Mouse (Mus musculus) midbrain, embryonic 13.5 days (tissue): ENCODE data around the gene Gm5152. TPM values are rescaled to one million over a fixed set of nuclear protein-coding genes. Genes with fewer than 3 reads are reported as not detected.
"Not testable (repeated sequence)": the region's sequence is repeated elsewhere in the genome, so short reads cannot be mapped to it uniquely, and the experiment has no call there.

Experiments used
- ATAC-seq: fragments of 200-750 bp; cut with Nextera tagmentation; 2 replicates; pipeline ENCODE4 v1.8.0; 2017; ENCODE audit warnings: mild to moderate bottlenecking, moderate TSS enrichment, moderate library complexity
- H3K27ac ChIP-seq: fragments of 300-500 bp; sonication (generic); 2 replicates; pipeline ENCODE4 v1.5.1; 2015; ENCODE audit warnings: inconsistent platforms, mild to moderate bottlenecking, moderate library complexity
- H3K27me3 ChIP-seq: fragments of 300-500 bp; sonication (generic); 2 replicates; pipeline ENCODE4 v1.6.1; 2015; ENCODE audit warnings: mild to moderate bottlenecking, inconsistent platforms
- H3K36me3 ChIP-seq: fragments of 300-500 bp; sonication (generic); 2 replicates; pipeline ENCODE4 v1.6.1; 2015; ENCODE audit warnings: mild to moderate bottlenecking, inconsistent platforms
- H3K4me1 ChIP-seq: fragments of 300-500 bp; sonication (generic); replicated peaks from 2 replicates; pipeline ENCODE4 v1.6.1; 2015; ENCODE audit warnings: inconsistent platforms
- H3K4me2 ChIP-seq: fragments of 300-500 bp; sonication (generic); replicated peaks from 2 replicates; pipeline ENCODE4 v1.6.1; 2015; ENCODE audit warnings: moderate library complexity, mild to moderate bottlenecking, inconsistent platforms
- H3K4me3 ChIP-seq: fragments of 300-500 bp; sonication (generic); replicated peaks from 2 replicates; pipeline ENCODE4 v1.5.1; 2015; ENCODE audit warnings: mild to moderate bottlenecking, inconsistent platforms
- H3K9ac ChIP-seq: fragments of 300-500 bp; sonication (generic); replicated peaks from 2 replicates; pipeline ENCODE4 v1.6.1; 2015; ENCODE audit warnings: mild to moderate bottlenecking, inconsistent platforms
- H3K9me3 ChIP-seq: fragments of 300-500 bp; sonication (generic); 2 replicates; pipeline ENCODE4 v1.6.1; 2016; ENCODE audit warnings: mild to moderate bottlenecking, inconsistent platforms
- WGBS: fragments of 180-500 bp; shearing (Covaris S2); methylation state at CpG from one replicate; pipeline ENCODE4 v1.1.7; 2015; 5-methylcytosine and 5-hydroxymethylcytosine counted together
- polyA plus RNA-seq: library from polyadenylated mRNA; unstranded; fragments of >200 nt; fragmentation: Nextera tagmentation; extraction: Ambion mirVana; gene quantifications from 2 replicates; pipeline ENCODE4 v1.2.1, GENCODE M21; 2015

Gene Gm5152
- not detected in 2 replicates for polyA plus RNA-seq

GRCm38 (mm10) chr5:10246426-10246825, at the start of gene Gm5152:
Gene Gm5152 (minus strand): TSS chr5:10246526.
- H3K4me1 ChIP-seq, result not testable (repeated sequence)

GRCm38 (mm10) chr5:10254768-10255167, 8.4 kb upstream of the Gm5152 start:
- not testable (repeated sequence) for H3K4me2 ChIP-seq, H3K27ac ChIP-seq, H3K36me3 ChIP-seq, H3K4me1 ChIP-seq, H3K9me3 ChIP-seq, H3K9ac ChIP-seq, H3K4me3 ChIP-seq, H3K27me3 ChIP-seq, ATAC-seq
- 94% methylated on average over 1 of the region's 1 CpGs for WGBS

More at GRCm38 (mm10) chr5:10246426-10246825, at the start of gene Gm5152:
- not testable (repeated sequence) for H3K9ac ChIP-seq, H3K9me3 ChIP-seq, ATAC-seq, H3K27ac ChIP-seq, H3K4me2 ChIP-seq, H3K27me3 ChIP-seq, H3K4me3 ChIP-seq, H3K36me3 ChIP-seq
- WGBS, result no CpG with 5 or more reads among the region's 1 CpGs

GRCm38 (mm10) chr5:10245770-10246169, 556 bp downstream of the Gm5152 start:
- H3K9ac ChIP-seq, ATAC-seq, H3K4me1 ChIP-seq: not testable (repeated sequence)

GRCm38 (mm10) chr5:10240436-10240835, 5.9 kb downstream of the Gm5152 start:
- H3K9me3 ChIP-seq, H3K27me3 ChIP-seq, H3K4me1 ChIP-seq, ATAC-seq, H3K27ac ChIP-seq, H3K9ac ChIP-seq, H3K4me3 ChIP-seq, H3K36me3 ChIP-seq, H3K4me2 ChIP-seq: not testable (repeated sequence)
- 95% methylated on average over 3 of the region's 3 CpGs for WGBS

More at GRCm38 (mm10) chr5:10245770-10246169, 556 bp downstream of the Gm5152 start:
- H3K27me3 ChIP-seq, H3K27ac ChIP-seq, H3K4me3 ChIP-seq, H3K36me3 ChIP-seq, H3K9me3 ChIP-seq, H3K4me2 ChIP-seq: not testable (repeated sequence)

GRCm38 (mm10) chr5:10220317-10220716, 26.0 kb downstream of the Gm5152 start:
- no peaks in the 10 kb centered on the region for H3K4me1 ChIP-seq
- no peak overlapping the region for H3K9ac ChIP-seq
- no peaks in the 10 kb centered on the region for H3K27me3 ChIP-seq
- no peak overlapping the region for H3K4me2 ChIP-seq
- no peak overlapping the region for H3K4me3 ChIP-seq
- no peak for ATAC-seq
- H3K27ac ChIP-seq, result no peak overlapping the region
- H3K36me3 ChIP-seq, result no peaks in the 10 kb centered on the region
- no peaks in the 10 kb centered on the region for H3K9me3 ChIP-seq

- Histone ChIP-seq H3K36me3 (no peaks in the 10 kb centered on the region), H3K4me3 (no peak overlapping the region), H3K27ac (no peak overlapping the region), H3K9ac (no peak overlapping the region), H3K4me1 (no peaks in the 10 kb centered on the region), H3K9me3 (no peaks in the 10 kb centered on the region), H3K4me2 (no peak overlapping the region), H3K27me3 (no peaks in the 10 kb centered on the region)
- ATAC-seq, result no peak
- 93% methylated on average over 1 of the region's 1 CpGs for WGBS
Measured at GRCm38 (mm10) chr5:10203067-10203466, 43.3 kb downstream of the Gm5152 start.

GRCm38 (mm10) chr5:10196880-10197279, 49.4 kb downstream of the Gm5152 start:
- no peak overlapping the region for H3K9ac ChIP-seq
- H3K4me3 ChIP-seq, result no peak overlapping the region
- WGBS, result 79% methylated on average over 1 of the region's 1 CpGs
- no peaks in the 10 kb centered on the region for H3K9me3 ChIP-seq
- no peak for ATAC-seq
- no peak overlapping the region for H3K27ac ChIP-seq
- H3K4me1 ChIP-seq, result no peaks in the 10 kb centered on the region
- H3K27me3 ChIP-seq, result no peaks in the 10 kb centered on the region
- H3K4me2 ChIP-seq, result no peak overlapping the region
- no peaks in the 10 kb centered on the region for H3K36me3 ChIP-seq
